Mouse (Mus musculus) neural tube, embryonic 12.5 days (tissue): Measurements from ENCODE around the gene Cby1. TPM values are rescaled to one million over a fixed set of nuclear protein-coding genes. Genes with fewer than 3 reads are reported as not detected.
A peak's percentile ranks its signal among the peaks of the same experiment; 100 is the strongest.

Experiments used
- ATAC-seq: fragments of 200-750 bp; cut with Nextera tagmentation; 2 replicates; pipeline ENCODE4 v1.8.0; 2017; ENCODE audit warnings: low read depth, mild to moderate bottlenecking, moderate TSS enrichment, moderate library complexity; ENCODE audit not compliant: low FRiP score
- H3K27ac ChIP-seq: fragments of 300-500 bp; sonication (generic); 2 replicates; pipeline ENCODE4 v1.5.1; 2016
- H3K27me3 ChIP-seq: fragments of 300-500 bp; sonication (generic); replicated peaks from 2 replicates; pipeline ENCODE4 v1.6.1; 2016; ENCODE audit warnings: mild to moderate bottlenecking
- H3K36me3 ChIP-seq: fragments of 300-500 bp; sonication (generic); 2 replicates; pipeline ENCODE4 v1.6.1; 2016; ENCODE audit warnings: mild to moderate bottlenecking
- H3K4me1 ChIP-seq: fragments of 300-500 bp; sonication (generic); 2 replicates; pipeline ENCODE4 v1.6.1; 2016
- H3K4me2 ChIP-seq: fragments of 300-500 bp; sonication (generic); replicated peaks from 2 replicates; pipeline ENCODE4 v1.6.1; 2016; ENCODE audit warnings: mild to moderate bottlenecking
- H3K4me3 ChIP-seq: fragments of 300-500 bp; sonication (generic); 2 replicates; pipeline ENCODE4 v1.5.1; 2016
- H3K9ac ChIP-seq: fragments of 300-500 bp; sonication (generic); 2 replicates; pipeline ENCODE4 v1.6.1; 2016; ENCODE audit warnings: mild to moderate bottlenecking
- H3K9me3 ChIP-seq: fragments of 300-500 bp; sonication (generic); 2 replicates; pipeline ENCODE4 v1.6.1; 2016; ENCODE audit warnings: mild to moderate bottlenecking
- WGBS: fragments of 180-500 bp; shearing (Covaris S2); methylation state at CpG from one replicate; pipeline ENCODE4 v1.1.7; 2016; 5-methylcytosine and 5-hydroxymethylcytosine counted together
- polyA plus RNA-seq: library from polyadenylated mRNA; unstranded; fragments of >200 nt; fragmentation: Nextera tagmentation; extraction: Ambion mirVana; gene quantifications from 2 replicates; pipeline ENCODE4 v1.2.1, GENCODE M21; 2016

Cby1 gene
- polyA plus RNA-seq, 1 experiment from 2014 or later, result 74.2 TPM

GRCm38 (mm10) chr15:79683707-79684465 lies 24.9 kb downstream of the Cby1 start:
- 77% methylated on average over 19 of the region's 19 CpGs for WGBS
- ATAC-seq, result no peak
- H3K27ac ChIP-seq, result no peak overlapping the region
- peak overlapping the region; percentile 45; the same call in 1 of the 2 replicates for H3K9ac ChIP-seq
- H3K4me3 ChIP-seq, result no peak overlapping the region
- no peaks in the 10 kb centered on the region for H3K9me3 ChIP-seq
- H3K4me1 ChIP-seq, result peaks cover 36% of the 10 kb centered on the region
- no peaks in the 10 kb centered on the region for H3K27me3 ChIP-seq
- H3K36me3 ChIP-seq, result no peaks in the 10 kb centered on the region
- H3K4me2 ChIP-seq, result peak overlapping the region; percentile 82

DNA sequence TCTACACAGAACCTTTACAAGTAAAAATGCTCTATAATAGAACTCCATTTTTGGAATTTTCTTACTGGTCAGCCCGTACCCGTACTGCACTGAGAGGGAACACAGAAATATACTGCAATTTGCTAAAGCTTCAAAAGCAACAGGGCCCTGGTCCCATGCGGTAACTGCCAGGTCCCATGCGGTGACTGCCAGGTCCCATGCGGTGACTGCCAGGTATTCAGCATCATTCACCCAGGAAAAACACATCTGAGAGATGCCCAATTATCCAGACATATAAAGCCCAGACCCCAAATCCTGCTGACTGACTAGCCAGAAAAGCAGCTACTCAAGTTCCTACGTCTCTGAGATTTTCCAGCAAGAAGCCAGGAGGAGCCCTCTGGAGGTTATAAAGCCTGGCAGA lies 25.6 kb downstream of the Cby1 start:
- Histone ChIP-seq H3K4me3 (0 out of 2 replicates have a peak overlapping the region, but pooled peaks have one; percentile 5), H3K36me3 (no peaks in the 10 kb centered on the region), H3K4me2 (peak overlapping the region; percentile 82), H3K27ac (no peak overlapping the region), H3K4me1 (peaks cover 41% of the 10 kb centered on the region), H3K27me3 (no peaks in the 10 kb centered on the region), H3K9me3 (no peaks in the 10 kb centered on the region), H3K9ac (peak overlapping the region; percentile 45; the same call in 1 of the 2 replicates)
- no peak for ATAC-seq
- WGBS, result 87% methylated on average over 6 of the region's 6 CpGs

- Histone ChIP-seq H3K9ac (peak overlapping the region; percentile 36), H3K27me3 (no peaks in the 10 kb centered on the region), H3K27ac (no peak overlapping the region), H3K36me3 (no peaks in the 10 kb centered on the region), H3K4me1 (peaks cover 47% of the 10 kb centered on the region), H3K9me3 (no peaks in the 10 kb centered on the region), H3K4me2 (peak overlapping the region; percentile 82), H3K4me3 (peak overlapping the region; percentile 87)
- ATAC-seq, result no peak
- WGBS, result 55% methylated on average over 6 of the region's 6 CpGs
Measured at GRCm38 (mm10) chr15:79685141-79685641, 26.2 kb downstream of the Cby1 start.

GRCm38 (mm10) chr15:79686046-79686869 lies 27.3 kb downstream of the Cby1 start:
- WGBS, result 21% methylated on average over 15 of the region's 15 CpGs
- ATAC-seq, result no peak

DNA sequence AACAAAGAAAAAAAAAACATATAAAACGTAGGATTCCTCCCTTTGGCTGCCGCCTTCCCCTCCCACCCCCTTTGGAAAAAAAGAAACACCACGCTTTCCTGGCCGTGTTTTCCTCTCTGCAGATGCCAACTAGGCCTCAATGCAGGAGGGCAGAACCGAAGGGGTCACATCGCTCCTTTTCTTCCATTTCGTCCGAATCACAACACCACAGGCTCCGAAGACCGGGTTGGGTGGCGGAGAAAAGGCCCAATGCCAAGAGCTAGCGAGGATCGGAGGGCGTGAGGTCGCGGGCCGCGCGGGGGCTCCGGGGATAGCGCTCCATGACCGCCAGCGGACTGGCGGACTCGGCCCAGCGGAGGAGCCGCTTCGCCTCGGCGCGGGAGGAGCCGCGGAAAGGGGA lies 28.2 kb downstream of the Cby1 start:
- WGBS, result under 1% methylated on average over 33 of the region's 33 CpGs
- Histone ChIP-seq H3K27ac (peak overlapping the region; percentile 79), H3K4me3 (peak overlapping the region; percentile 87), H3K36me3 (no peaks in the 10 kb centered on the region), H3K4me1 (peaks cover 58% of the 10 kb centered on the region), H3K9me3 (no peaks in the 10 kb centered on the region), H3K27me3 (no peaks in the 10 kb centered on the region), H3K9ac (peak overlapping the region; percentile 94), H3K4me2 (peak overlapping the region; percentile 82)
- ATAC-seq, result no peak

More at GRCm38 (mm10) chr15:79686046-79686869, 27.3 kb downstream of the Cby1 start:
- no peaks in the 10 kb centered on the region for H3K36me3 ChIP-seq
- peak overlapping the region; percentile 87 for H3K4me3 ChIP-seq
- peak overlapping the region; percentile 82 for H3K4me2 ChIP-seq
- H3K27me3 ChIP-seq, result no peaks in the 10 kb centered on the region
- no peaks in the 10 kb centered on the region for H3K9me3 ChIP-seq
- H3K4me1 ChIP-seq, result peaks cover 49% of the 10 kb centered on the region
- no peak overlapping the region for H3K27ac ChIP-seq
- peak overlapping the region; percentile 94 for H3K9ac ChIP-seq

DNA sequence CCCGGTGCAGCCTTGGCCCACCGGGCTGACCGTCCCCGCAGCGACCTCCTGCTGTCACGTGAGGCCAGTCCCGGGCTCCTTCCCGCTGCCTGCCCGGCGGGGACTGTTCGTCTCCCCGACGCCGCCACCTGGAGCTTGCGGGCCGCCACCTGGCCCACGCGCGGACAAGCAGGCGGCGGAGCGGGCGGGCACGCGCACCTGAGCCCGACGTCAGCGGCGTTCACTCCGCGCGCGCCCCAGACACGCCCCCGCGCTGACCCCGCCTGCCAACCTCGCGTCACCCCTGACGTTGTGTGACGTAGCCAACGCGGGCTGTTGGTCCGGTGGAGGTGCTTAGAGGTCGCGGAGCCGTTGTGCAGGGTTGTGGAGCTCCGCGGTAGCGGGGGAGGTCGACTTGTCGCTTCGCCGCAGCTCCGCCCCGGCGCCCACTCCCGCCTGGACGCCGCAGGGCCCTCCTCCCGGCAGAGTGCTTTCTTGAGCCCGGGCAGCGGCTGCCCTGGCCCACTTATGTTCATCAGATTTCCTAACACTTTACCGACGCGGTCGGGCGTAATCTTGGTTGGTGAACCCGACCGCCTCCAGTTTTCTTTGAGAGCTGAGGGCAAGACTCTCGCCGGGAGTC lies 28.8 kb downstream of the Cby1 start, which contains the start of gene Josd1:
TSS of gene Josd1 (minus strand) at position 274 of the 622 bp plus-strand sequence.
- peak; percentile 30 for ATAC-seq
- Histone ChIP-seq H3K9me3 (no peaks in the 10 kb centered on the region), H3K4me3 (peak within 1 kb of the TSS; percentile 87), H3K27ac (peak within 1 kb of the TSS; percentile 79), H3K4me1 (peaks cover 64% of the 10 kb centered on the region), H3K9ac (peak within 1 kb of the TSS; percentile 94), H3K4me2 (peak within 1 kb of the TSS; percentile 82), H3K27me3 (no peaks in the 10 kb centered on the region), H3K36me3 (no peaks in the 10 kb centered on the region)
- WGBS, result under 1% methylated on average over 72 of the region's 72 CpGs

DNA sequence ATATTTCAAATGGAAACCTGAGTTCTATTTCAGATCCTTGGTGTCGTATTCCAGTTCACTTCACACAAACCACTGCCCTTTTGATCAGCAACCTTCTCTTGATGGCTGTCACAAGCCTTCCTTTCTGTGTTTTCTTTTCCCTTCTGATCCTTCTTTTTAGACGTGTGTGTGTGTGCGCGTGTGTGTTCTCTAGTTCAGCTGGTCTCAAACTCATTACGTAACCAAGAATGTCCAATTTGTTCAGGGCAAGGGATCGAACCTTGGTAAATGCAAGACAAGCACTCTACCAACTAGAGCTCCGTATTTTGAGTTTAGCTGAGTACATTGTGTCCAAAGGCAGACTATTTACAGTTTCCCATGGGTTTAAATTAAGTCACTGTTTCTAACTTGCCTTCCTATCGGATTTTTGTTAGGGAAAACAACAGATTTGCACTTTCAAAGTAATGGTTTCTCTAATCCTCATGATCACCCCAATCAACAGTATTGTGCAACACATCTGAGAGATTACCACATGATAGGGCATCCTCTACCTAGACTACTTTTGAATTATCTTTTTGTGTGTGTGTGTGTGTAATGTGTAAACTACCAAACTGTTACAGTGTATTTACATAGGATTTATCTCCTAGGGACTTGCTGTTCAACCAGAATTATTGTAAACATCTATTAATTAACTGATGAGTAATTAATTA lies 29.4 kb downstream of the Cby1 start:
- Histone ChIP-seq H3K4me1 (peaks cover 65% of the 10 kb centered on the region), H3K4me3 (peak overlapping the region; percentile 87), H3K27ac (peak overlapping the region; percentile 79; the same call in 1 of the 2 replicates), H3K27me3 (no peaks in the 10 kb centered on the region), H3K9me3 (no peaks in the 10 kb centered on the region), H3K4me2 (peak overlapping the region; percentile 82), H3K36me3 (no peaks in the 10 kb centered on the region), H3K9ac (0 out of 2 replicates have a peak overlapping the region, but pooled peaks have one; percentile 94)
- no peak for ATAC-seq
- WGBS, result 5% methylated on average over 8 of the region's 8 CpGs

DNA sequence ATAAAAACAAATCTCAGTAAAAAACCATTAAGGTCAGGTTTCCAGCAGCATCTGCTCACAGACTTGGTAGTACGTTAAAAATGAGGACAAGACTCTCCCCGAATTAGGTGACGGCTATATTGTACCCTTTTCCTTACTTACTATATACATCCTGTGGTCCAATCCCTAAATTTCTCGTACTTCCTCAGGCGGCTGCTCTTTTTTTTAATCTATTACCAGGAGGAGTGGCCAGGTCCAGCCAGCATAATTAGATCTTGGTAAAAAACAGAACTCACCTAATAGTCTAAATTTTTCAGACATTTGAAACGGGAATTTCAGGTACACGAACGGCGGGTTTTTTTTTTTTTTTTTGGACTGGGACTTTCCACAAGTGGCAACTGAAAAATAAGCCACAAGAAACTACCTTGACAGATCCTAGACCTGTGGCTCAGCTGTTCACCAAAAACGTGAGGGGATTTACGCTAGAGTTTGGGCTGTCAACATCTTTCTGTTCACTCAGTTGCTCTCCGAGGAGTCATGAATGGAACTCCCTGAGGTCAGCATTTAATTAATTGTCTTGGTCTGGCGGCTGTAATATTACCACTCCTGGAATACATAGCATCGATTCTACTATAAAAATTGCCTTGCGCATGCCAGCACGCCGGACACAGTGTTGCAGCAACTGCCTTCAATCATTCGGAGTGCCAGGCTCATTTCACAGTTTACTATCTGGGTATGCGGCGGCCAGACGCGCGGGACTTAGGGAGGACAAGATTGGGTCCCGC lies 30.8 kb downstream of the Cby1 start:
- WGBS, result 15% methylated on average over 24 of the region's 24 CpGs
- Histone ChIP-seq H3K4me3 (peak overlapping the region; percentile 91), H3K4me2 (peak overlapping the region; percentile 82), H3K36me3 (0 out of 2 replicates have a peak, but pooled peaks cover 5% of the 10 kb centered on the region), H3K9me3 (no peaks in the 10 kb centered on the region), H3K27ac (no peak overlapping the region; the same call in 1 of the 2 replicates), H3K27me3 (no peaks in the 10 kb centered on the region), H3K9ac (no peak overlapping the region), H3K4me1 (peaks cover 55% of the 10 kb centered on the region)
- ATAC-seq, result no peak

GRCm38 (mm10) chr15:79690426-79691022 lies 31.5 kb downstream of the Cby1 start, which contains the start of gene Gtpbp1:
Gene Gtpbp1 (plus strand): TSS chr15:79690845.
- Histone ChIP-seq H3K36me3 (0 out of 2 replicates have a peak, but pooled peaks cover 7% of the 10 kb centered on the region), H3K9me3 (no peaks in the 10 kb centered on the region), H3K9ac (peak within 1 kb of the TSS; percentile 95), H3K4me1 (peaks cover 48% of the 10 kb centered on the region), H3K4me3 (peak within 1 kb of the TSS; percentile 91), H3K27ac (peak within 1 kb of the TSS; percentile 80; the same call in 1 of the 2 replicates), H3K27me3 (no peaks in the 10 kb centered on the region), H3K4me2 (peak within 1 kb of the TSS; percentile 82)
- ATAC-seq, result peak; percentile 97
- WGBS, result 0% methylated on average over 45 of the region's 45 CpGs

DNA sequence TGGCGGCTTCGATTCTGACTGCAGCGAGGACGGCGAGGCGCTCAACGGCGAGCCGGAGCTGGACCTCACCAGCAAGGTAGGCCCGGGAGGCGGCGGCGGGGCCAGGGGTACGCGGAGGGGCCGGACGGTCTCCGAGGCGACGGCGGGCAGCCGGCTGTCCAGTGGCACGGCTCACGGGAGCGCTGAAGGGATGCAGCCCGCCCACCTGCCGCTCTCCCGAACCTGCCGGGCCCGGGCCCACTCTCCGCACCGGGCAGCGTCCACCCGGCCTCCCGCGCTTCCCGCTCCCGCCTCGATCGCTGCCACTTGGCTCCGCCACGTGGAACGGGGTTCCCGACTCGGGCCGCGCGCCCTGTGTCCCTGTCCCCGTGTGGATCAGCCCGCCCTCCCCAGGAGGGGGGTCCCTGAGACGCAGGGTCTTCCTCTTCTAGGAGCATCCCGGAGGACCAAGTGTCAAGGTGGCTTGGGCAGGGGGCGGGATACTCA lies 32.1 kb downstream of the Cby1 start:
- Histone ChIP-seq H3K4me1 (peaks cover 43% of the 10 kb centered on the region), H3K36me3 (0 out of 2 replicates have a peak, but pooled peaks cover 7% of the 10 kb centered on the region), H3K27me3 (no peaks in the 10 kb centered on the region), H3K27ac (peak overlapping the region; percentile 80; the same call in 1 of the 2 replicates), H3K9ac (peak overlapping the region; percentile 95), H3K4me3 (peak overlapping the region; percentile 91), H3K9me3 (no peaks in the 10 kb centered on the region), H3K4me2 (peak overlapping the region; percentile 82)
- no peak for ATAC-seq
- under 1% methylated on average over 51 of the region's 53 CpGs for WGBS
